Mouse (Mus musculus): Measurements from ENCODE around the gene Fabp6.

Gene Fabp6

GRCm38 (mm10) chr11:43546678-43547077, 54.7 kb downstream of the Fabp6 start:
- no peak for DNase-seq
